Mouse (Mus musculus): ENCODE measurements around the gene Psen2. TPM values are rescaled to one million over a fixed set of nuclear protein-coding genes. Genes with fewer than 3 reads are reported as not detected.
A peak's percentile ranks its signal among the peaks of the same experiment; 100 is the strongest.

The Psen2 gene
- total and polyA plus RNA-seq, 3 experiments = 23.4 to 46.1 (median 45.3) TPM

GRCm38 (mm10) chr1:180196508-180196907 is 66.7 kb downstream of the Psen2 start:
- peaks cover 7 to 45% of the 10 kb centered on the region in 2 experiments; a peak in 3 of 4 replicates for H3K4me1 ChIP-seq (ENCODE audit: control insufficient read depth in 1 of 2, insufficient read depth in 2 of 2)
- H3K4me2 ChIP-seq (ENCODE audit: insufficient read depth, low read depth, poor library complexity, severe bottlenecking) = peak overlapping the region; percentile 70
- in situ Hi-C loops (cut with MboI; ENCODE audit: low pct_ligation_motif_present, low pct_unique_long_range_greater_than_20kb, low sequenced_read_pairs) = no loop called here
- peak overlapping the region in 1 of 3 experiments; percentile 78 for H3K4me3 ChIP-seq (replicated peaks in 1 of 3; ENCODE audit: low read depth in 2 of 3, low read length in 2 of 3, poor library complexity in 1 of 3)
- no peaks in the 10 kb centered on the region for H3K9me3 ChIP-seq (replicated peaks; ENCODE audit: low read length)
- peak overlapping the region; percentile 29; the same call in 1 of the 2 replicates for H3K9ac ChIP-seq (ENCODE audit: insufficient read depth, low read depth)
- dilution Hi-C loops (cut with MboI; ENCODE audit: extremely low pct_ligation_motif_present, extremely low pct_unique_long_range_greater_than_20kb, low sequenced_read_pairs) = no loop called here
- H3K79me2 ChIP-seq (replicated peaks; ENCODE audit: control insufficient read depth, extremely low read depth, insufficient read depth, poor library complexity, severe bottlenecking) = peaks cover 38% of the 10 kb centered on the region
- H3K27ac ChIP-seq (ENCODE audit: insufficient read depth, low read depth) = peak overlapping the region; percentile 71
- TF ChIP-seq TBP (conservative IDR thresholded peaks at IDR 0.05; ENCODE audit: low read depth, low read length) (no peak), MAFK (IDR thresholded peaks at IDR 0.05; ENCODE audit: insufficient replicate concordance, low read length) (no peak), PAX5 (IDR thresholded peaks at IDR 0.05; ENCODE audit: low read length) (no peak), E2F4 (IDR thresholded peaks at IDR 0.05; ENCODE audit: insufficient replicate concordance, low read depth, low read length) (no peak), JUND (conservative IDR thresholded peaks at IDR 0.05; ENCODE audit: low read depth, low read length) (no peak), ELF1 (IDR thresholded peaks at IDR 0.05; ENCODE audit: low read depth, low read length) (no peak), IRF4 (IDR thresholded peaks at IDR 0.05; ENCODE audit: low read depth, low read length) (no peak), HCFC1 (IDR thresholded peaks at IDR 0.05; ENCODE audit: low read depth, low read length) (no peak), SMC3 (IDR thresholded peaks at IDR 0.05; ENCODE audit: low read depth, low read length) (no peak), POLR2AphosphoS2 (IDR thresholded peaks at IDR 0.05; ENCODE audit: low read depth, low read length) (no peak), ZKSCAN1 (IDR thresholded peaks at IDR 0.05; ENCODE audit: borderline replicate concordance, low read depth, low read length) (no peak), POLR2A (IDR thresholded peaks at IDR 0.05; ENCODE audit: low read depth, low read length) (no peak), ZC3H11A (IDR thresholded peaks at IDR 0.05; ENCODE audit: low read depth, low read length) (no peak)
- no peaks in the 10 kb centered on the region for H3K27me3 ChIP-seq (replicated peaks)
- peaks cover 0 to 4% of the 10 kb centered on the region in 2 experiments for H3K36me3 ChIP-seq (replicated peaks in 1 of 2; ENCODE audit: control insufficient read depth in 1 of 2, insufficient read depth in 1 of 2, low read length in 1 of 2)
- DNase-seq (ENCODE audit: extremely low read depth) = no peak

- H3K4me2 ChIP-seq (ENCODE audit: insufficient read depth, low read depth, poor library complexity, severe bottlenecking) = peak overlapping the region; percentile 86
- no peaks in the 10 kb centered on the region for H3K27me3 ChIP-seq (replicated peaks)
- peaks cover 45% of the 10 kb centered on the region for H3K79me2 ChIP-seq (replicated peaks; ENCODE audit: control insufficient read depth, extremely low read depth, insufficient read depth, poor library complexity, severe bottlenecking)
- no peaks in the 10 kb centered on the region for H3K9me3 ChIP-seq (replicated peaks; ENCODE audit: low read length)
- H3K4me1 ChIP-seq (ENCODE audit: control insufficient read depth in 1 of 2, insufficient read depth in 2 of 2) = peaks cover 8 to 46% of the 10 kb centered on the region in 2 experiments
- peak overlapping the region; percentile 78 to 93 (median 85) for H3K4me3 ChIP-seq (replicated peaks in 1 of 3; ENCODE audit: low read depth in 2 of 3, low read length in 2 of 3, poor library complexity in 1 of 3)
- H3K9ac ChIP-seq (ENCODE audit: insufficient read depth, low read depth) = peak overlapping the region; percentile 74
- in situ Hi-C loops (cut with MboI; ENCODE audit: low pct_ligation_motif_present, low pct_unique_long_range_greater_than_20kb, low sequenced_read_pairs) (no loop called here), dilution Hi-C loops (cut with MboI; ENCODE audit: extremely low pct_ligation_motif_present, extremely low pct_unique_long_range_greater_than_20kb, low sequenced_read_pairs) (no loop called here)
- peak; percentile 99 for DNase-seq (ENCODE audit: extremely low read depth)
- H3K27ac ChIP-seq (ENCODE audit: insufficient read depth, low read depth) = peak overlapping the region; percentile 80
- H3K36me3 ChIP-seq (replicated peaks in 1 of 2; ENCODE audit: control insufficient read depth in 1 of 2, insufficient read depth in 1 of 2, low read length in 1 of 2) = peaks cover 3 to 9% of the 10 kb centered on the region in 2 experiments
- TF ChIP-seq MAX (IDR thresholded peaks at IDR 0.05; ENCODE audit: low read length) (peak; percentile 95), POLR2AphosphoS2 (IDR thresholded peaks at IDR 0.05; ENCODE audit: low read depth, low read length) (0 out of 2 replicates have a peak, but pooled peaks have one; percentile 19), MAZ (IDR thresholded peaks at IDR 0.05; ENCODE audit: low read depth, low read length) (no peak; the same call in 1 of the 2 replicates), ZC3H11A (IDR thresholded peaks at IDR 0.05; ENCODE audit: low read depth, low read length) (no peak), BHLHE40 (IDR thresholded peaks at IDR 0.05; ENCODE audit: low read depth, low read length) (peak; percentile 98), ETS1 (conservative IDR thresholded peaks at IDR 0.05; ENCODE audit: low read depth, low read length) (peak; percentile 62), CHD2 (IDR thresholded peaks at IDR 0.05; ENCODE audit: low read length) (peak; percentile 91), CTCF (conservative IDR thresholded peaks at IDR 0.05 in 1 of 2, IDR thresholded peaks at IDR 0.05 in 1 of 2; ENCODE audit: low read depth in 2 of 2, low read length in 2 of 2) (no peak), HCFC1 (IDR thresholded peaks at IDR 0.05; ENCODE audit: low read depth, low read length) (no peak; the same call in 1 of the 2 replicates), MAFK (IDR thresholded peaks at IDR 0.05; ENCODE audit: insufficient replicate concordance, low read length) (no peak), SIN3A (IDR thresholded peaks at IDR 0.05; ENCODE audit: low read length) (peak; percentile 98), IRF4 (IDR thresholded peaks at IDR 0.05; ENCODE audit: low read depth, low read length) (peak; percentile 54), MXI1 (IDR thresholded peaks at IDR 0.05; ENCODE audit: low read depth, low read length) (peak; percentile 98), E2F4 (IDR thresholded peaks at IDR 0.05; ENCODE audit: insufficient replicate concordance, low read depth, low read length) (peak; percentile 49; the same call in 1 of the 2 replicates), TCF12 (IDR thresholded peaks at IDR 0.05; ENCODE audit: low read depth, low read length) (peak; percentile 89), RCOR1 (conservative IDR thresholded peaks at IDR 0.05; ENCODE audit: low read depth, low read length) (no peak), USF1 (IDR thresholded peaks at IDR 0.05; ENCODE audit: low read depth, low read length) (peak; percentile 72), NRF1 (IDR thresholded peaks at IDR 0.05; ENCODE audit: low read depth, low read length) (peak; percentile 84), UBTF (IDR thresholded peaks at IDR 0.05; ENCODE audit: low read depth, low read length) (0 out of 2 replicates have a peak, but pooled peaks have one; percentile 58), ZMIZ1 (IDR thresholded peaks at IDR 0.05; ENCODE audit: low read depth, low read length) (peak; percentile 56), POLR2A (IDR thresholded peaks at IDR 0.05; ENCODE audit: low read depth, low read length) (peak; percentile 88), ZNF384 (IDR thresholded peaks at IDR 0.05; ENCODE audit: low read depth, low read length) (peak; percentile 60), USF2 (conservative IDR thresholded peaks at IDR 0.05; ENCODE audit: low read depth, low read length) (peak; percentile 37), TBP (conservative IDR thresholded peaks at IDR 0.05; ENCODE audit: low read depth, low read length) (peak; percentile 66), JUN (IDR thresholded peaks at IDR 0.05; ENCODE audit: insufficient read depth, low read depth, low read length) (no peak)
Measured at GRCm38 (mm10) chr1:180195703-180196381, 67.4 kb downstream of the Psen2 start.

Measured in CH12.LX (cell line).